Mouse (Mus musculus): ENCODE measurements around the gene Tex11.
"Not testable (repeated sequence)": the region's sequence is repeated elsewhere in the genome, so short reads cannot be mapped to it uniquely, and the experiment has no call there.

Gene Tex11

DNA sequence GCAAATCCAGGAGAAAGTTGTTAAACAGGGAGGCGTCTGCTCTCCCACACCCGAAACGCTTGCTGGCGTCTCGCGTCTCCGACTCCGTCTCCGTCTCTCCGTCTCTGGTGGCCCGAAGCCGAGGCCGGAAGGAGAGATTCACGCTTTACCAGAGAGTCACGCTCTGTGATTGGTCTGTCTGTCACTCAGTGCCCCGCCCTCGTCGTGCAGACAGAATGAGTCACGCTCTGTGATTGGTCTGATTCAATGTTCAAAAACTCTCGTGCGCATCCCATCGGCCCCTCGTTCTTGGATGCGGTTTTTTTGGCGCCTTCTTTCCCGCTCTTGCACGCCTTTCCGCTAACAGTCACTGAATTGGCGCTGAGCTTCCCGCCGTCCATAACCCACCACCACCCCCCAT, at the start of gene Tex11:
TSS of gene Tex11 (minus strand) at position 127 of the 400 bp plus-strand sequence.
- DNase-seq, result no peak

DNA sequence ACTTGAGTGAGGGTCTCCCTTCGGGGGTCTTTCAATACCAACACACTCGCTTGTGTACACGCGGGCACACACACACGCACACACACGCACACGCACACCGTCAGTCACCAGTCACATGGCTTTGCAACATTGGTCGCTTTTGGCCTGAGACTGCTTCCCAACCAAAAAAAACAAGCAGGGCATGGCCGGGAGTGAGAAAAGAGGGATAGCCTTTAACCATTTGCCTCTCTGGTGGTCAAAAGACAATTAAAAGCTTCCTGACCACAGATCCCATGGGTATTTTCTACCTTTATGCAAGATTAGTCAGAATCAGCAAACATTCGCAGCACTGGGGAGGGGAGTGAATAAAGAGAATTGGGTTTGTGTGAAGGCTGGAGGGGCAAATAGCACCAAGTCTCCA, 26.5 kb upstream of the Tex11 start, which contains the start of gene Slc7a3:
TSS of gene Slc7a3 (minus strand) at position 101 of the 400 bp plus-strand sequence.
- DNase-seq, result no peak

DNA sequence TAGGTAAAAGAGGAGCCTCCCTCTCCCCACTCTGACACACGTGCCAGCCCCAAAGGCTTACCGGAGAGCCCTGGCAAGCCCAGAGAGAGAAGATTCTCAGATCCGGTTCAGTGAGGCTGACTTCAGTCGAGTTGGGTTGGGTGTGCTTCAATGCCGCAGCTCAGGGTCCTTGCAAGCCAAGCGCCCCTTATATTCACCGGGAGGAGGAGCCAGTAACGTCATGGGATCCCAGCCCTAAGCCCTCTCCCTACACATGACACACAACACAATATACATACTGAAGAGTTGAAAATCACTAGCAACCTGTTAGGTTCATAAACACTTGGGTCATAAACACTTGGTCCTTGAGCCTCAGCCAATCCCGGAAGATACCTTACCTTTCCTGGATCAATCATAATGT, 25.7 kb upstream of the Tex11 start:
- not testable (repeated sequence) for DNase-seq

DNA sequence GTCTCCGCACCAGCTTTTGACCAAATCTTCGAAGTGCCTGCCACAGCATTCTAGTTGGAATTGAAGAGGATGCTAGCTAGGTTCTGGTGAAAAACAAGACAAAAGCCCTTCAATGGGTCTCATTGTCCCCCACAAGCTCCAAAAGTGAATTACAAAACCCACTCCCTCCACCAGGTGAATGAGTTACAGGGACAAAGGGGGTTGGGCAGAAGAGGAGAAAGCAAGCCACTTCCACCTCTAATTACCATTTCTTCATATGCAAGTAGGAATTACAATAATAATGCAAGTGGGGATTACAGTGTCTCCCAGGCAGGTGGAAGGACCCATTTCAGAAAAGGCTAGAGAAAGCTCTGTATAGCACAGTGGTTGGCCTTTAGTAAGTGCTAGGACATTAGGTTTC, 24.7 kb upstream of the Tex11 start:
- no peak for DNase-seq

DNA sequence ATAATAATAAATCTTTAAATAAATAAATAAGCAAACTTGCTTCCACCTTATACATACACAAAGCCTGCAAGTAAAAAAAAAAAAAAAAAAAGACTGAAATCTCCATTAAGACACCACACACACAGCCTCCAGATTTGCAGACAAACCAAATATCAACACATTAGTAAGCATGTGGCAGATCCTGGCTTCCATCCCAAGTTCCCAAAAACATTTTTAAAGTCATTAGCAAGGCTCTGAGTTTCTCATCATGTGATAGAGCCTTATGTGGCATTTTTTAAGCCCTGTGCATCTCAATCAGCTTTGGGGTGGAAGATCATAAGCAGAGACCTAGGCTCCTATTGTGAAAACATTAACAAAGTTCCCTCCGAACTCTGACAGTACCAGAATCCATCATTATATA, 5.8 kb upstream of the Tex11 start:
- no peak for DNase-seq

DNA sequence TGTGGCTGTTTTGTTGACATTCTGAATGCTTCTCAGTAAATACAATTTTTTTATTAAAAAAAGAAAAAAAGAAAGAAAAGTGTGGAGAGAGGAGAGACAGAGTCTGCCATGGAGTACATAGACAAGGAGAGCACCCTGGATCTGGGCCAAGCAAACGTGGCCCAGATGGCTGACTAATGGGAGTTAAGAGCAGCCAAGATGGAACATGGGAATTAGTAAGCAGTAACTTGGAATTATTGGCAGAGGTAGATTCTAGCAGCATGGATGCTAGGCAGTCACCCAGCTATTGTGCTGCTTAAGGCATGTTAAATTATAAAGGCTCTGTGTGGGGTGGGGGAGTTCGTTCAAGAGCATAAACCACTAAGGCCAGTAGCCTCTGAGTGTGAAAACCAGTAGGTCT, 4.0 kb upstream of the Tex11 start:
- no peak for DNase-seq

DNA sequence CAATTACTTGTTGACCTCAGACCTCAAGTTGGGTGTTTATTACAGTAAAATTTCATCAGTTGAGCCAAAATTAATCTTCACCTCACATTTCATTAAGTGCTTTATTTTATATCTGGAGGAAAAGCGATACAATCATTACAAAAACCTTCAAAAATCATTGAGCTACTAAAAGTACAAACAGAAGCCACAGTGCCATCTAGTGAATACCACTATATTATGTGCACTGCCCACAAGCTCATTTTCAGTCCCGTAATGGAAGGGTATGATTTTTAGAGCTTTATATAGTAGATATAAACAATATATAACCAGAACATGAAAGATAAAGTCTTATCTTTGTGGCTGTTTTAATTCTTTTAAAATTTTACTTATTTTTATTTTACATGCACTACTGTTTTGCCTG, 115.8 kb downstream of the Tex11 start:
- no peak for DNase-seq

DNA sequence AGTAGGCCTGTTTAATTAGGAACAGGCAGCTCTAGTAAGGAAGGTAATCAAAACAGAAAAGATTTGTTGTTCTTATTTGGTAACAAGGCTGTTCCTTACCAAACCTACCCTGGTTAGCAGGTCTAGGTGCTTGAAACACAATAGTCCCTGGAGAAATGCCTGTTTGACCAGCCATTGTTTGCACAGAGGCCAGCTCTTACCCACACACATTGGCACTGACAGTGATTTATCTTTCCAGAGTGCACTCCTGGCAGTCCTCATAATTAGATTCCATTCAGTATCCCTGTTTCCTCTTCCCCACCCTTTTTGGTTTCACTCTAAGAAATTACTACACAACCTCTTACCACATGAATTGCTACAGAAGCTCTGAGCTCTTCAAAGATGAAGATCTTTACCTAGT, 220.3 kb downstream of the Tex11 start:
- DNase-seq, result no peak

DNA sequence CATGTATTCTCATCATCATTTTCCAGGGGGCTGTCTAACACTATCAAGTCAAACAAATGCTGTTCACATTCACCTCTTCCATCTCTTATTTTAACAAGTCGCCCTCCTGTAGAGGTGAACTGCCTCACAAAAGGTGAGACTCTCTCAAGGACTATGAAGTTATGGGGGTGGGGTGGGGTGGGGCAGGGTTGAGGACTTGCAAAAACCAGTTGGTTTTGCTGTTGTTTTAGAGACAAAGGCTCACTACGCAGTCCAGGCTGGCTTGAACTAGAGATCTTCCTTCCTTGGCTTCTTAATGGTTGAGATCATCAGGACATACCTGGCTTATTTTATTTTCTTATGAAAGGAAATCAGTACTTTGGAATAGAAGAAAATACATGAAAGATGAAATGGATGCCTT, 226.7 kb downstream of the Tex11 start:
- DNase-seq, result no peak

DNA sequence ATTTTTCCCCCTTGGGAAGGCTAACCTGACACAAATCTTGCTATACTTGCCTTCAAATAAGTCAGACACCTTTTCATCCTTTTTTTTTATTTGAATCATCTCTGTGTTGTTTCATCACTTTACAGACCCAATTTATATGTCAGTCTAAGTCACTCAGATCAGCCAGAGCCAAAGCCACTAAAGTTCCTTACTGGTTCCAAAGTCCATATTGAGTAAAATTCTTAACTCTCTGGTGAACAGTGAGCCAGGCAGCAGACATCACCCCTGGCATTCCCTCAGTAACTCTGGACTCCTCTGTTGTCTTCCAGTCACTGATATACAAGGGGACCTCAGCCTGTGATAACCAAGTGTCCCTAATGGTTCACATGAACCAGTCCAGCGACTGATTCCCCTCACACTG, 233.9 kb downstream of the Tex11 start:
- no peak for DNase-seq

DNA sequence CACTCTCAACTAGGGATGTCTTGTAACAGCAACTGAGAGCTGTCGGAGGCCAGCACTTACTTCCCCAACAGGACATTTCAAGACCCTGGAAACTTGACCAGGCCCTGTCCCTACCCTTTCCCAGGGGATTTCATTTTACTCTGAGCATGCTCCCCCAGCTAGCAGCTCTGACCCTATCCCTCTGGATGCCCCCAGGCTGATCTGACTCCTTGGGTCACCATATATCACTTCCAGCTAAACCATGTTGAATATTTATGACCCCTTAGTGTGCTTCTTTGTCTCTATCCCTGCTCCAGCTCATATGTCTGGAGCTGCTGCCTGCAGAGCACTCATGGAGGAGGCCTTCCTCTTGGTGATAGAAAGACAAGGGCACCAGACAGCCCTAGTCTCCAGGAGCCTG, 238.3 kb downstream of the Tex11 start:
- no peak for DNase-seq

DNA sequence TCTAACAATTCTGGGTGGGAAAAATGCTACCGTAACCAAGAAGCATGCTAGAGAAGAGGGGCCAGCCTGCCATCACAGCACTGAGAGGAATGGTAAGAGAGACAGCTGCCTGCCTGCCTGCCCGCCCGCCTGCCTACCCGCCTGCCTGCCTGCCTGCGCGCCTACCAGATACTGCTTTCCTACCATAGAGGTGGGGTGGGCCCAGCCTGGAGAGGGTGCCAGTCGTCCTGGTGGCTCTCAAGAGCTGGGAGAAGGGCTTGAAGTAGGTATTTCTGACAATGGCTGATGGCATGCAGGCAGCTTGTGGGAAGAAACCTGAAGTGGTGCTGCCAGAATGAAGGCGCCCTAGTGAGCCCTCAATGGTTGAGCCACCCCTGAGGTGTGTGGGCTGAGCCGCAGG, 240.8 kb downstream of the Tex11 start:
- no peak for DNase-seq

DNA sequence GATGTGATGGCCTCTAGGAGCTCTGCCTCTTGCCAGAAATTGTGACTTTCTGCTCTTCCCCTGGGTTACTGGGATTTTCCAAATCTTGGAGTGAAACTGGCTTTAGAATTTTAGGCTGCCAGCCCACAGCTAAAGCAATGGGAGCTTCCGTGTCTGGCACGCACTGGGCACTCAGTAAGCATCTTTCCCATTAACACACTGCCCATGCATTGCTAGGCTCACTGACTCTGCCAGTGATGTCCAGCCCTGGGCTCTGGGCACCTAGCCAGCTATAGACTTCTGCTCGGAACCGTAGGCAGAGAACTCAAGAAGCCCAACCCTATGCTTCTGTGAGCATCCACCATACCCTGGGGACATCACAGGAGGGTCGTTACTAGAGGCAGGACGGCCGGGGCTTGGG, 243.7 kb downstream of the Tex11 start:
- peak; percentile 71 for DNase-seq

DNA sequence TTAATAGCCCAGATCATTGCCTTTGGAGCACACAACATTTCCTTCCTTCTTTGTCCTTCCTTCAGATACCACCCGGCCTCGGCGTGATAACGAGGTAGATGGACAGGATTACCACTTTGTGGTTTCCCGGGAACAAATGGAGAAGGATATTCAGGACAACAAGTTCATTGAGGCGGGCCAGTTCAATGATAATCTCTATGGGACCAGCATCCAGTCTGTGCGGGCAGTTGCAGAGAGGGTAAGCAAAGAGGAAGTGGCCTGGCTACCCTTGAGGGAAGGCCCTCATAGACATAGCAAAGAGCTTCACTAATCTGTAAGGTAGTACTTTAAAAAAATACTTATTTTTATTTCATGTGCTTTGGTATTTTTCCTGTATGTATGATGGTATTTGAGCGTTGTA, 245.3 kb downstream of the Tex11 start:
- no peak for DNase-seq

DNA sequence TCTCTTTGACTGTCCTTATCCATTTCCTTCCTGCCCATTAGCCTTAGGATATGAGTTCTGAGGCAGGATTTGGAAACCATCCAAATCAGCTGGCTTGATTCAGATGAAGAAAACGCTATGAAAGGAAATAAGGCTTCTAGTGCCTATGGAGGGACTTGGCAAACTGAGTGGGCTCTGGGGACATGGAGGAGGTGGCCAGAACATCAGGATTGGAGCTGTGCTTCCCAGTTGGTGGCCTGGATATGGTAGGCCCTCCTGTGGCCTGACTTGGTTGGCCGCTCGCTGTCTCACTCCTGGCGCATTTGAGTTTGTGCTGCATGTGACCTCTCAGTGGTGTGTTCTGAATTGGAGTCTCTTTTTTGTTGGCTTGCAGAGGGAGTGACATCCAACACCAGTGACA, 248.3 kb downstream of the Tex11 start:
- no peak for DNase-seq

DNA sequence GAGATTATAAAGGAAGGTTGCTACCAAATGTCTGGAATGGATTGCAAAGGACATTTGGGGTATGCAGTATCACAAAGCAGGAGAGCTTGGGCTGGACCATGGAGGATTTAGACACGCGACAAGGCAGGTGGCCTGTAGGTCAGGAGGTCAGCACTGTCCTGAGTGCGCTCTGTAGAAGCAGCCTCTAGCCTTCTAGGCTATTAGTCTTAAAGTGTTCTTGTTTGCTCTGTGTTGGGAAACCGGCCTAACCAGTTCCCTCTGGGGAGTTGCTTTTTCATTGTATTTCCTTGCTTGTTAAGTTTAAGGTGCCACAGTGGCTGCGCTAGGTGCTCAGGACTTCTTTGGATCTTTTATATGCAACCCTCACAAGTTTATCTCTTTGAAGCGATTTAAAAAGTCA, 257.4 kb downstream of the Tex11 start:
- DNase-seq, result no peak

DNA sequence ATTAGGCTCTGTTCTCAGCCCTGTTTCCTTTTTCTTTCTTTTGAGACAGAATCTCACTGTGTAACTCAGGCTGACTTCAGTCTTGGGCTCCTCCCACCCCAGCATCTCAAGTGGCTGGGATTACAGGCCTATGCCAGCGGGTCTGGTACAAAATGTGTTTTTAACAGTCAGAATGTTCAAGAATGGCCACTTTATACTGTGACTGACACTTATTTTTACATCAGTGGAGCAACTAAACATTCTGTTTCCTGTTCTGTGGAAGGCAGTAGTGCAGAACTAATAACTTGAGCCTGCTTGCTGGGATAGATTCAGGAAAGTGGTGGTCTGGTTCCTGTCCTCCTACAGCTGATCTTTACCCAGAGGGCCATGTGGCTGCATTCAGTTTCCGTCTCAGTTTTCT, 258.8 kb downstream of the Tex11 start:
- no peak for DNase-seq

DNA sequence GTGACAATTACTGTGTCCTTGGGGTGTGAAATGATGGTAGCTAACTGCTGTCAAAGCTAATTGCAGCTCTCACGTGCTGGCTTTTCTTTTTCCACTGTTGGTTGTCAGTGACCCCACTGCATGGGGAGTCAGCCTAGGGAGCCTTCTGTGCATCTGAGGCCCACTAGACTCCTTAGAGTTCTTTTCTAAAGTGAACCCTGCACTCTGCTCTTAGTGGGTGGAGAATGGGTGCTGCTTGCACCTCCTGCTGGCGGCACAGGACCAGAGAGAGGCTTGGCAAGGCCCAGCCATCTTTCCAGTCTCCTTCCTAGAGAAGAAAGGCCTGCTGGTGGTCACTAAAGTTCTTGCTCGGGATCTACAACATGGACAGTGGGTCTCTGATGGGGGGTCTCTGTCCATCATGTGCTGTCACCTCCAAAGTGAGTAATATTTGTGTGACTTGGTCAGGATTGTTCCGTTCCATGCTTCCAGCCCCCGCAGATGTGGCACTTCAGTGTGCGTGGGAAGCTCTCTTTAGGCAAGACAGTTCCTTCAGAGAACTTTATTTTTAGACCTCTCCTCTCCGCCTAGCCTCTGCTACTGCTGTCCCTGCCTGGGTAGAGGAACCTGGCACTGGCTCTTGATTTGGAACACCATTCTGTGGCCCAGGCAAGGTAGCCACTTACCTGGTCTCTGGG, 261.5 kb downstream of the Tex11 start:
- DNase-seq, result no peak

DNA sequence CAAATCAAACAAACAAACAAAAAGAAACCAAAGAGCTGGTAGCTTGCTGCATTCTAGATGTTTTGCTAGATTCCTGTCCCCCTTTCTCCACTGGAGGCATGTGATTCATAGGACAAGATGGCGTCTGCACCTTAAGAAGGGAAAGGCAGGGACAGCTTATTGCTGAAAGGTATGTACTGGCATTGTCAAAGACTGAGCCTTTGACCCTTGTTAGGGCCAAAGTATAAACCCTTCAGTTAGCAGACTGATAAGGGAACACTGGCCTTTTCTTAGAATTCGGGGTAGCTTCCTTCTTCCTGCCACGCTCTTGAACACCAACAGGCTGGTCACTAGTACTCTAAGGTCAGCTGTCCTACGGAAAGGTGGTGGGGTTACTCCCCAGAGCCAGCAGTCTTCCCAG, 262.1 kb downstream of the Tex11 start:
- DNase-seq, result no peak

DNA sequence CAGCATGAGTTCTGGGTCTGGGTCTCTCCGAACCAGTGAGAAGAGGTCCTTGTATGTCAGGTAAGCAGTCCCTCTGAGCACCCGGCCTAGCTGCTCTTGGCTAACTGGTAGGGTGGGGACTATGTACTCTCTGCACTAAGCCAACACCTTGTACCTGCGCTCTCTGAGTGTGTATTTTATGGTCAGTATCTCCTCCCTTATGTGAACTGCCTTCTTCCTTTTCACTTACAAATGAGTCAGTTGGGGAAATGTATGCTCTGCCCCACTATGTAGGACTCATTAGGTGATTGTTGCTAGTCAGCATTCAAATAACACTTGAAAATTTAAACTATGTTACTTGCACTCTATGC, 262.8 kb downstream of the Tex11 start:
- no peak for DNase-seq

DNA sequence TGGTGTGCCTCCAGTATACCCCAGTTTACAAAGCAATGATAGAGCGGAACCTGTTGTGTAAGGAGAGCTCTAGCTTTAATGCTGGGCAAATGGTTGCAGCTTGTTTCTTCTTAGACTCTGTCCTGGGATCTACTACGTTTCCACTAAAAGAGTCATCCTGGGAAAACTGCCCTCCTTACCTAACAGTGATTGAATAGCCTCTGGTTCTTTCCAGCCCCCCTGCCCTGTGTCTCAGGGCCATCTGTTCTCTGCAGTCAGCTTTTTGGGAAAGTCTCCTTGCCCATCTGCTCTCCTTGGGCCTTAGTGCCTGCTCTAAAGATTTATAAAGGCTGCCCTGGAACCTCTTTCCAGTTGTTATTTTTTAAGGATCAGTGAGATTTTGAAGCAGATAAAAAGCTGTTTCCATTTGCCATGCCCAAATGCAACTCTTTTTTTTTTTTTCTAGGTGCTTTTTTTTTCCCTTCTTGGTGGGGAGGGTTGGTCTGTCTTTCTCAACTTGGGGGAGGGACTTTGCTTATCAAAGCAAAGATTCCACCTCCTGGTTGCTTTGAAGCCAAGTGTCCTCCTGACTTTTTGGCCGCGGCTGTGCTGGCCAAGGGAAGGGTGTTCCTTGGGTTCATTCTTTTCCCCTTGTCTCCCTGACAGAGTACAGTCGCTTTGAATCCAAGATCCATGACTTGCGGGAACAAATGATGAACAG, 263.3 kb downstream of the Tex11 start:
- peak; percentile 50 for DNase-seq

DNA sequence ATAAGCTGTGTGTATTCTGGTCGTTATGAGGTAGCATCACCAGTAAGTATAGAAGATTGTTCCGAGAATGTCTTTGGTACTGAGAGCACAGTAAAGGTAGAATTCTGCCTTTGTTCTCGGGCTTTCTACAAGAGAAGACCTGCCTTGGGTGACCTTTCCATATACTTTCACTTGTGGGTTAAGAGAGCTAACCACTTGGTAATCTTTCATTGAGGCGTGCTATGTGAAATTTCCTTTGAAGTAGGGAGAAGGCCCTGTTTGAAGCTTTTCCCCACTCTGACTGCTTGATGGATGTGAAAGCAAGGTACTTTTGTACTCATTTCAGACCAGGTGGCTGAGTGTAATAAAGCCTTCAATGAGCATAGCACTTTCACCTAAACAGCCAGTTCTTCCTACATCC, 270.1 kb downstream of the Tex11 start:
- DNase-seq, result no peak

Data from cerebellum, adult 8-10 months (tissue).